Mouse (Mus musculus): ENCODE measurements around the gene Tbx10.
A peak's percentile ranks its signal among the peaks of the same experiment; 100 is the strongest.
"Not testable (repeated sequence)": the region's sequence is repeated elsewhere in the genome, so short reads cannot be mapped to it uniquely, and the experiment has no call there.

Gene Tbx10

GRCm38 (mm10) chr19:3992416-3992815 is at the start of gene Tbx10:
Gene Tbx10, plus strand, starts transcription at chr19:3992752.
- no peak for DNase-seq

- DNase-seq, result no peak
Observed at GRCm38 (mm10) chr19:3942986-3943735, 49.4 kb upstream of the Tbx10 start.

GRCm38 (mm10) chr19:3945872-3946564 is 46.5 kb upstream of the Tbx10 start:
- DNase-seq, result no peak

- DNase-seq, result peak; percentile 63 to 73
Observed at GRCm38 (mm10) chr19:3946715-3947114, 45.8 kb upstream of the Tbx10 start.

GRCm38 (mm10) chr19:3947813-3948212 is 44.7 kb upstream of the Tbx10 start:
- no peak for DNase-seq

- no peak for DNase-seq
Observed at GRCm38 (mm10) chr19:3948546-3948945, 44.0 kb upstream of the Tbx10 start.

GRCm38 (mm10) chr19:3950331-3950730 is 42.2 kb upstream of the Tbx10 start:
- no peak for DNase-seq

- no peak for DNase-seq
Observed at GRCm38 (mm10) chr19:3951461-3951860, 41.1 kb upstream of the Tbx10 start.

GRCm38 (mm10) chr19:3952099-3952498 is 40.5 kb upstream of the Tbx10 start:
- DNase-seq, result no peak

- DNase-seq, result no peak
Observed at GRCm38 (mm10) chr19:3955033-3955432, 37.5 kb upstream of the Tbx10 start.

GRCm38 (mm10) chr19:3955804-3956203 is 36.7 kb upstream of the Tbx10 start:
- DNase-seq, result peak in 1 of 2 experiments; percentile 20

GRCm38 (mm10) chr19:3957296-3958036 is 35.1 kb upstream of the Tbx10 start:
- DNase-seq, result not testable (repeated sequence)

GRCm38 (mm10) chr19:3958470-3958869 is 34.1 kb upstream of the Tbx10 start, which contains the start of gene Aldh3b3:
Gene Aldh3b3, plus strand, starts transcription at chr19:3958645.
- DNase-seq, result no peak

GRCm38 (mm10) chr19:3959030-3959429 is 33.5 kb upstream of the Tbx10 start:
- DNase-seq, result no peak

GRCm38 (mm10) chr19:3960211-3960610 is 32.3 kb upstream of the Tbx10 start:
- no peak for DNase-seq

- not testable (repeated sequence) for DNase-seq
Observed at GRCm38 (mm10) chr19:3961805-3962204, 30.7 kb upstream of the Tbx10 start.

GRCm38 (mm10) chr19:3962469-3962868 is 30.1 kb upstream of the Tbx10 start:
- no peak for DNase-seq

- DNase-seq, result no peak
Observed at GRCm38 (mm10) chr19:3964030-3964429, 28.5 kb upstream of the Tbx10 start.

- no peak for DNase-seq
Observed at GRCm38 (mm10) chr19:3966330-3967075, 26.0 kb upstream of the Tbx10 start.

GRCm38 (mm10) chr19:3967258-3967657 is 25.3 kb upstream of the Tbx10 start:
- no peak for DNase-seq

GRCm38 (mm10) chr19:3972229-3972628 is 20.3 kb upstream of the Tbx10 start, which contains the start of gene Aldh3b2:
Gene Aldh3b2, plus strand, starts transcription at chr19:3972328.
- no peak for DNase-seq

GRCm38 (mm10) chr19:3974608-3975007 is 17.9 kb upstream of the Tbx10 start:
- not testable (repeated sequence) for DNase-seq

GRCm38 (mm10) chr19:3975866-3976265 is 16.7 kb upstream of the Tbx10 start:
- DNase-seq, result no peak

Data from cerebellum, postnatal 36 days (tissue).